Mouse (Mus musculus): ENCODE data around the gene Phlpp2.

Gene Phlpp2

DNA sequence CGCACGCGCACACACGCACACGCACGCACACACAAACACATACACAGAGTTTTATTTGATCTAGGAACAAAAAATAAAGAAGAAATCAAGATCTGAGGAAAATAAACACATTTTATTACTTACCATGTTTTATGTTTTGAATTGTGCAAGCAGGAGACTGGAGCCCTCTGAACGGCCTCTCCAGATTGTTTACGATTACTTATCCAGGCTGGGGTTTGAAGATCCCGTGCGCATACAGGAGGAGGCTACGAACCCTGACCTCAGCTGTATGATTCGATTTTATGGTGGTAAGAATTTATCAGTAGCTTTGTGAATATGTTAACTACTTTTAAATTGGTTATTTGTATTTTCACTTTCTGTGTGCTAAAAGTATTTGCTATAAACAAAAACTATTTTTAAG, 27.0 kb downstream of the Phlpp2 start:
- no peak for ATAC-seq (ENCODE audit: insufficient number of reproducible peaks, low FRiP score, low TSS enrichment)

DNA sequence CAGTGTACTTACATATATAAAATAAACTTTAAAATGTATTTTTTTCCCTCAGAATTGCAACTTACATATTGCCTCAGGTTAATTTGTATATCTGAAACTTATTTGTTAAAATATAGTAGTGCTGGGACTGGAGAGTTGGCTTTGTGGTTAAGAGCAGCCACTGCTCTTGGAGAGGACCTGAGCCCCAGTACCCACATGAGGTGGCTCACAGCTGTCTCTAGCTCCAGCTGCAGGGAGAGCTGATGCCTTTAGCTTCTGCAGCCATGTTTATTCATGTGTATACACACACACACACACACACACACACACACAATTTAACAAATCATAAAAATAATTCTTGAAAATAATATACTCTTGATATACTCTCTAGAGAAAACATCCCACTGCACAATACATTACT, 34.0 kb downstream of the Phlpp2 start:
- ATAC-seq (ENCODE audit: insufficient number of reproducible peaks, low FRiP score, low TSS enrichment), result no peak

DNA sequence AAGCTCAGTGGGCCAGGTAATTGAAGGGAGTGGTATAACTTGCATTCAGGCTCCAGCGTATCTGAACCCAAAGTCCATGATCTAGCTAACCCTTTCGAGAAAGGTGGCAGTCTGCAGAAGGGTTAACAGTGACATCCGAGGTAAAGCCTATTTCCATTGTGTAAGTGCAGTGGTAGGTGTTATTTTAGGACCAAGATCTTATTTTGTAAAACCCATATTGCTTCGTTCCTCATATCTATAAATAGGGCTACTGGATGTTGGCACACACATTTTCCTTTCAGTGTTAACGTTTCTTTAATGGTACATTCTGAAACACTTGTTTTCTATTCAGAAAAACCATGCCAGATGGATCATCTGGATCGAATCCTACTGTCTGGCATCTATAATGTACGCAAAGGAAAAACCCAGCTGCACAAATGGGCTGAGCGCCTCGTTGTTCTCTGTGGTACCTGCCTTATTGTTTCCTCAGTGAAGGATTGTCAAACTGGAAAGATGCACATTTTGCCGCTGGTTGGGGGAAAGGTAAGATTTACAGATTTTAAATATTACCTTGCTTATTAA, 35.6 kb downstream of the Phlpp2 start:
- ATAC-seq (ENCODE audit: insufficient number of reproducible peaks, low FRiP score, low TSS enrichment), result no peak

DNA sequence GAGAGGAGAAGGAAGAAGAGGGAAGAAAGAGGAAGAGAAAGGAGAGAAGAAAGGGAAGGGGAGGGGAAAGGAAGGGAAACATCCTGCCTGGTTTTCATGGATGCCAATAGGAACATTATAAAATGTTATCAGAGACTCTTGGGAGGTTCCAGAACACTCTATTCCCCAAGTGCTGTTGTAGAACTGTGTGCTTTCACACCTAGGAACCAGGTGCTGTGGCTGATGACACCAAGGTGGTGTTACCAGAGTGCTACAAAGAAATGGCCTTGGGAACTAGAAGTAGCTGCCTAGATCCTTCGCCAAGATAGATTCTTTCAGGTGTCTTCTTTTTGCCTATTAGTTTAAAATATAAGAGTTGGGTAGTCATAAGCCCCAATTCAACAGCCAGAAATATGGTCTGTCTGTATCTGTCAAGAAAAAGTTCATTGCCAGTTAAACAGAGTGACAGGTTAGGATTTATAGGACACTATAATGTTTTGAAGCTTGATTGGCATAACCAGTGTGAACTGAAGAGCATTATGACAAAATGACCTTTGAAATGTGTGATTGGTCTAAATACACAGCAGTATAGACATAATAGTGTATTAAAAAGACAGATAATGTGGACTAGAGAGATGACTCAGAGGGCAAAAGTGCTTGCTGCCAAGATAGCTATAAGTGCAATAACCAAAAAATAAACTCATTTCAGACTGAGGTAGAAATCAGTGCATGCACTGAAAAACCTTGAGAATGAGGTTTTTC, 36.8 kb downstream of the Phlpp2 start:
- ATAC-seq (ENCODE audit: insufficient number of reproducible peaks, low FRiP score, low TSS enrichment), result no peak

DNA sequence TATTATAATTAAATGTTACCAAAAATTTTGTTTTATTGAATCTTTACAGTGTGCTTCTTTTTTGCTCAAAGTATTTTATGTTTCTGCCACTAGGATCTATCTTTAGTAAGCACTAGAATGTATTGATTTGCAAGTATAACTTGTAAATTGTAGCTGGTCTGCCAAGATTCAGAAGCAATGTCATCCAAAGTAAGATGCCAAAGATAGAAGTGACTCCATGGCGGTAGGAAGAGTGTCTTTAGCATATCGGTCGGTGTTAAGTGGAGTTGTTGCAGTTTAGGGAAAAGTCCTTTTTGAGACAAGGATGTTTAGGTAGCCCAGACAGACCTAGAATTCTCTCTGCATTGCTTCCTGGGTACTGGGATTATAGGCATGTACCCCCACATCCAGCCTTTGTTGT, 38.6 kb downstream of the Phlpp2 start:
- ATAC-seq (ENCODE audit: insufficient number of reproducible peaks, low FRiP score, low TSS enrichment), result no peak

DNA sequence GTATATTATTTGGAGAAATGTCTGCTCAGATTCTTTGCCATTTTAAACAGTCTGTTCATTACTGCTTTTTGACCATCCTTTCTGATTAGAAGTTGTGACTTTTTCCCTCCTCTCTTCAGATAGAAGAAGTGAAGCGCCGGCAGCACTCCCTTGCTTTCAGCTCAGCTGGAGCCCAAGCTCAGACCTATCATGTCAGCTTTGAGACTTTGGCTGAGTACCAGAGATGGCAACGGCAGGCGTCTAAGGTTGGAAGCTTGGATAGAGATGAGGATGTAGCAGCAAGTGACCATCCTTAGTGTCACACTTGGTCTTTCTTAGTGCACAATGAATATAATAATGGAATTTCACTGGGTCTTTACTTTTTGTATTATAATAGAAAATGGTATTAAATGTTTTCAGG, 39.0 kb downstream of the Phlpp2 start:
- ATAC-seq (ENCODE audit: insufficient number of reproducible peaks, low FRiP score, low TSS enrichment), result no peak

DNA sequence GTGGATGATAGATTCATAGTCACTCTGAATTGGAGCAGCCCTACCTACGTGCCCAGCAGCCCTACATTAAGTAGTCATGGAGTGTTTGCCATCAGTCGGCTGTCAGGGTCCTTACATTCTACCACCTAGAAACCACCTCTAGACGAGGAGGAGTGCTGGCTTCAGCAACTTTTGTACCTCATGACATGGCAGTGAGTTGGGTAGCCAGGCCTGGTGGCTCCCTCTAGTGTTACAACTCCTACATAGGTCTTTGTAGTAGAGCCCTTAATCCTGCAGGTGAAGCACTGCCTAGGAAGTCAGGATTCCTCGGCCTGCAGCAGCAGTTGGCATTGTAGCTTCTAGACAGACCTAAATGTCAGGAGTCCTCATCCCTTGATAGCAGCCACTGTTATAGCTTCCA, 48.9 kb downstream of the Phlpp2 start:
- ATAC-seq (ENCODE audit: insufficient number of reproducible peaks, low FRiP score, low TSS enrichment), result no peak; the same call in 1 of the 2 replicates

DNA sequence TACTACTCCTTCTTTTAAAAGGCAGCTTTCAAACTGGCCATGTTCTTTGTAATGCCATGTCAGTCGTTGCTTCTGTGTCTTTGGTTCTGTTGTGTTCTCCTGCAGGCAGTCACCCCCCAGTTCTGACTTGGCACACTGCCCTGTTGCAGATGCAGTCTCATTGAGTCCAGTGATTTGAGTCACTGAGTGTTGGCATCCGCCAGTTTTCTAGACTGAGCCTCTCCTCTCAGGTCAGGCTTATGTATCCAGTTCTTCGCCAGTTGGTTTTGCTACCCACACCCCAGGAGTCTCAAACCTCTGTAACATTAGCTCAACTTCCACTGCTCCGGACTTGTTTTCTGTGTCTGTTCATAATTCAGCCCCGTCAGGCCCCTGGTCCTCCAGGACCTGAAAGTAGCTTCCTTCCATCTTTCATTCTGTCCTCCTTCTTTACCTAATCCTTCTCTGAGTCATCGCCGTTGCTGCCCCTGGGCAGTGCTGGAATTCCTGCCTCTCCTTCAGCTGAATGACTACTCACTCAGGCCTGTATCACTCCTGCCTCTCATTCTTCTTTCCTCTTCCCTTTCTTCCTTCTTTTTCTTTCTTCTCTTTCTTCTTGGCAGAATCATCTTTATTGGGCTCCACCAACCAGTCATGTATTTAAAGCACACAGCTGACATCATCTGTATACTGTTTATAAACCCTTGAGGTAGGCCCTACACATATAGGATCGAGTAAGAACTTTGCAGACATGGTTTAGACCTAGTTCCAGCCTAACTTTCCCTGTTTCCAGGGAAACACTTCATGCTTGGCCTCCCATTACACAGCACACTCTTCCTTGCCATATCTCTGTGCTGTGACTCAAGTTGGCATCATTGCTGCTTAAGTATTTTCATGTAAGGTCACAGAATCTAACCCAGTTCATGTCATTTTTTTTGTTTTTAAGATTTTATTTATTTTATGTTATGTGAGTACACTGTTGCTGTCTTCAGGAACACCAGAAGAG, 52.4 kb downstream of the Phlpp2 start:
- ATAC-seq (ENCODE audit: insufficient number of reproducible peaks, low FRiP score, low TSS enrichment), result no peak

DNA sequence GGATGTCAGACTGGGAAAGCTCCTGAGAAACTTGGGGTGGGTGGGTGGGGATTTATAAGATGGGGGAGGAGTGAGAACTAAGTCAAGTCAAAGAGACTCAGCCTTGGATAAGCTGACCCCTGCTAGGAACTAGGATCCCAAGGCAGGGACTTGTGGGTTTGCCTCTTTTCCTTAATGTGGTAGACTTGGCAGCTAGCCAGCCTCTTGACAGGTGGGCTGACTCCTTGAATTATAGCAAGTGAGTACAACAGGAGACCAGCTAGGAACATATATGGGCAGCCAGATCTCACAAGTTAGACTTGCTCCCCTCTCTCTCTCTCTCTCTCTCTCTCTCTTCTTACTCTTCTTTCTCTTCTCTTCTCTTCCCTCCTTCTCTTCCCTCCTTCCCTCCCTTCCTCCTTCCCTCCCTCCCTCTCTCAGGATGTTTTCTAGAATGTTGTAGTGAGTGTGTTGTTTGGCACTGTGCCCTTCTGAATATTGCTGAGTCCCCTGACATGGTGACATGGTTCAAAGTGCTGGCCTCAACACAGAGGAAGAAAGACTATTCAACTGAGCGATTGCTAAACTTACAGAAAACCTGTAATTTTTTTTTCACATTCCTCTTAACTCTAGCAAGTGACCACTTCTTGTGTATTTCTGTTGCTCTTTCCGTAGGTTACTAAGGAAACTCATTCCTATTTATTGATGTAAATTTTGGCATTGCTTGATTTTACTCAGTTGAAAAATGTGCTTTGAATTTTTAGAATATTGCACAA, 73.4 kb downstream of the Phlpp2 start:
- no peak for ATAC-seq (ENCODE audit: insufficient number of reproducible peaks, low FRiP score, low TSS enrichment)

DNA sequence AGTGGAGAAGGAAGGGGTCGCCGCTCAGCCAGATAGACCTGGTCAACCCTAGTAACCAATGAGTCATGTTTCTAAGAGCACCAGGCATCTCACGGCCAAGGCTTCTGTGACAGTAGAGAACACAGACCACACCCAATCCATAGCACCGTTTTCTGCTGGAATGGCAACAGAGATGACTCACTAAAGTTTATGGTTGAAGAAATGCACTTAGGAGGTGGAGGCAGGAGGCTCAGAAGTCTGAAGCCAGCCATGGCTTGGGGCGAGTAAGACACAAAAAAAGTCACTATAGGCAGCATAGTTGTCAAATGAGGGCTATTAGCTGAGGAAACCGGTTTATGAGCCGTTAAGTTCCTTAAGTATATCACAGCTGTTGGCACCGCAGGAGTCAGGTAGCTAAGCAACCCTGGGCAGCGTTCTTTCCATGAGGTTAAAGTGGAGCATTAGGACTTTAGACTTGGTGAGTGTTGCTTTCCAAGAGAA, 76.9 kb downstream of the Phlpp2 start:
- ATAC-seq (ENCODE audit: insufficient number of reproducible peaks, low FRiP score, low TSS enrichment), result no peak

DNA sequence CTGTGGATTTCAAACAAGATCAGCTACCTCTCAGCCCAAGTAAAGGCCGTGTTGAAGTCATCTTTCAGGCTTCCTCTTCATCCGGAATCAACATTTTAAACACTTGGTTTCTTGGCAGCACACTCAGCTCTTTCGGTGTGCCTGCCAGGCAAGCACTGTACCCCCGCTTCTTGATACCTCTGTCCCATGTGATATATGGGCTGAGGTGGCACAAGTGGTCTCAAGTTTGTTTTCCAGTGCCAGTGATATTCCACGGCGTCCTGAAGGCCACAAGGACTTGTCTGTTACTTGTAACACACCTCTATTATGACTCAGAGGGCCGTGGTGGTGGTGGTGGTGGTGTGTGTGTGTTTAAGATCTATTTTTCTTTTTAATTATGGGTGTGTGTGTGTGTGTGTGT, 77.4 kb downstream of the Phlpp2 start:
- no peak for ATAC-seq (ENCODE audit: insufficient number of reproducible peaks, low FRiP score, low TSS enrichment)

DNA sequence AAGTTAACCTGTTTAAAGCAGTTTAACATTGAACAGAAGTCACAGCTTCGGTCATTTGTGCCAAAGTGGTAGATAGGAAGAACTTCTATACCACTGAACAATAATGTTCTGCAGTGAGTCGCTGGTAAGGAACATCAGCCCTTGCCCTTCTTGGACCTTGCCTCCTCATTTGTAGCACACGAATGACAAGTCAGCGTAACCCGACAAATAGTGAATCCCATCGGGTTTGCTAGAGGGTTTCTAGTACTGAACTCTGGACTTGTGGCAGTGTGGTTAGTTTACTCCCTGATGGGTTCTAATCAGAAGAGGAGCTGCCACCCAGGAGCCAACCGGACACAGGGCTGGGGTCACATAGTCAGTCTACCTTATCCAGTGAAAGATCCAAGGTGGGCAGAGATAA, 77.9 kb downstream of the Phlpp2 start:
- no peak for ATAC-seq (ENCODE audit: insufficient number of reproducible peaks, low FRiP score, low TSS enrichment)

DNA sequence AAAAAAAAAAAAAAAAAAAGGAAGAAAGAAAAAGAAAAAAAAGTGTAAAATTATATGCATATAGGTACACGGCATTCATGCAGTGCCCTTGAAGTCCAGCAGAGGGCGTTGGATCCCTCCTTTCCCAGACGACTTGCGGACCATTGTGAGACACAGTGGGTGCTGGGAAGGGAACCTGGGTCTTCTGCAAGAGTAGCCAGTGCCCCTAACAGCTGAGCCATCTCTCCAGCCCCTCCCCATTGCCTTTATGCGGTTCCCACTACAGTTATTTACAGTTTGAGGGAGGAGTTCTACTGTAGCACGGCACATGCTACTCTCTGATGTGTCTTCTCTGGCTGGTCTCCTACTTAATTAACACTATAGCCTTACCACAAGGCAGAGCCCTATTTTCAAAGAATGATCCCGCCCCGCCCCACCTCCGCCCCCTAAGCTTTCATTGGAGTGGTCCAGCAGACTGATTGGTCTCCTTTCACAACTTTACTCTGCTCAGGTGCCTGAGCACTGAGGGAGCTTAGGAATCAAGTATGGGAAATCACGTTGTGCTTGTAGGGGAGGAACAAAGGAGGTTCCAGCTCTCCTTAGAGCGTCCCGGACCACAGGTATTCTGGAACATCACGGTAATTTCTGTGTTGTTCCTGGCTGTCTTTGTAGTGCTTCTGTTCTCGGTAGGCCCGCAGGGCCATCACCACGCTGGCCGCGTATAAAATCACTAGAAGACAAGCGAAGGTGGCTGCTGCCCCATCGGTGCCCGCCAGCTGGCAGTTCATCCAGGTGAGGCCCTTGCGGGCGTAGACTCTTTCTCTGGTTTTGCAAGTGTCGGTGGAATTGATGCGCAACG, 79.3 kb downstream of the Phlpp2 start:
- ATAC-seq (ENCODE audit: insufficient number of reproducible peaks, low FRiP score, low TSS enrichment), result peak; percentile 37; the same call in 1 of the 2 replicates

DNA sequence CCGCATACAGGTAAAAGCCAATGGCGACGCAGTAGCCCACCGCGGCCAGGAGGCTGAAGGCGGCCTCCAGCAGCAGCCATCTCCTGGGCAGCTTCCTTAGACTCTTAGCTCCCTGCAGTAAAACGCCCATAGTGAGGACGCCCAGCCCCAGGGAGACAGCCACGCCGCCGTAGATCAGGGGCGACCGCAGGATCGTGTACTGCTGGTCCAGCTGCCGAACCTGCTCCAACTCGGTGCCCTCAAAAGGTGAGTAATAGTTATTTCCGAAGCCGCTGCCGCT, 79.9 kb downstream of the Phlpp2 start:
- ATAC-seq (ENCODE audit: insufficient number of reproducible peaks, low FRiP score, low TSS enrichment), result peak; percentile 49; the same call in 1 of the 2 replicates

DNA sequence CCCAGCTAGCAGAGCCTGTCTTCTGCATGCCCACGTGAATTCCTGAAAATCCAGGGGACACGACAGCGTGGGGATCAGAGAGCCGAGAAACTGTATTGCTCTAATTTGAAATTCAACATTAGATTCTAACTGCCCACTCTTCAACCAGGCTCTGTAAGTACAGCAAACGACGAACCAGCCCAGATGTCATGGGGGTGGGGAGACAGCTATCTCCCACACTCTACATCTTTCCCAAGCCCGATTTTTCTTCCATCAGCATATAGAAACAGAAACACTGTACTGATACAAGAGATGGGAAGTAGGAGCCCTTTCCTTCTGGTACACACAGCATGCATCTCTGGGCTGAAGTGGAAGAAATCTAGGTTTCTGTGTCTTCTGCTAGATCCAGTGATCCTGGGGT, 83.8 kb downstream of the Phlpp2 start:
- ATAC-seq (ENCODE audit: insufficient number of reproducible peaks, low FRiP score, low TSS enrichment), result no peak

DNA sequence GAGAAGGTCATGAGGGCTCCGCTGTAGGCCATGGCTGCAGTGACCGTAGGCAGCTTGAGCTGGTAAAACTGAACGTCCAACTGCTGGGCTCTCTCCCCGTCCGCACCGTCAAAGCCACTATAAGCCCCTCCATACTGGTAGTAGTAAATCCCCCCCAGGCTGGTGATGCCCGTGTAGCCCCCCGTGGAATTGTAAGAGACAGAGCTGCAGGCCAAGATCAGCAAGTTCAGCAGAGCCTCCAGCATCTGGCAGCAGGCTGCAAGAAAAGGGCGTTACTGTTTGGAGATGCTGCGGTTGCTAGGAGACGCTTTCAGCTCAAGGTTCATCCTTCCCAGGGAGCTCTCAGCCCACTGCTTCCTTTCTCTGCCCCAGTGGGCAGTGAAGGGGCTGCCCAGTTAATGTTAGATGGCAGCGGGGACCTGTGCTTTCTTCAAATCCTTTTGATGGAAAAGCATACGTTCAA, 86.2 kb downstream of the Phlpp2 start:
- no peak for ATAC-seq (ENCODE audit: insufficient number of reproducible peaks, low FRiP score, low TSS enrichment)

DNA sequence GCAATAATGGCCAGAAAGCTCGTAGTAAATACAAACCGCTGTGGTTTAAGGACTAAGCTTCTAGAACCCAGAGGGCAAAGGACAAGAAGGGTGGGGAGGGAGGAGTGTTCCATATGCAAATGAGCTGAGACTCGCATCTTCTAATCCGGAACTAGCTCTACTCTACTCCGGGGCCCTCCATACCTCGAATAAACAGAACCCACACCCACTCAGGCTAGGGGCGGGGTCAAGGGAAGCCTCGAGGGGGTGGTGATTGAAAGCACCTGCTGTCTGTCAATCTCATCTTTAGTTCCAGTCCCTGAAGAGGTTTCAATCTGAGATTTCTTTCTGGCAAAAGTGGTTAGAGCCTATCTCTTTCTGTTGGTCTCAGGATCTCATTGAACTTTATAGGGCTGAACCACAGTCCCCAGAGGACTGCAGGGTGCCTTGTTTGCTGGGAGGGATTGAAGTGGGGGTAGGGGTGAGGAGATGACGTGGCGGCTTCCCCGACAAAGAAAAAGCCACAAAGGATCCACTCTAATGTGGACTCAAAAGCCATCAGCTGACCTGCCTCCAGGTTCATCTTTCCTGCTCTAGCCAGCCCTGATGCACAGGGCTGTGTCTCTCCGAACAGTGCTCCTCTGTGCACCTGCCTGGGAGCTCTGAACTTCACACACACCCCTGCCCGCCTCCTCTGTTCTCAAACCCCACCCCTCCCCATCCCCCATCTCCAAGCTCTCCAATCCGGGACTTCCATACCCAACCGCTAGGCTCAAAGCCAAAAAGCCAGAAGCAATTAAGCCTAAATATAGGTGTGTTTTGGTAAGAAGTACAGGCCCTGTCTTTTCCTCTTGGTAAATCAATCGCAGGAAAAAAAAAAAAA, 89.1 kb downstream of the Phlpp2 start:
- no peak for ATAC-seq (ENCODE audit: insufficient number of reproducible peaks, low FRiP score, low TSS enrichment)

DNA sequence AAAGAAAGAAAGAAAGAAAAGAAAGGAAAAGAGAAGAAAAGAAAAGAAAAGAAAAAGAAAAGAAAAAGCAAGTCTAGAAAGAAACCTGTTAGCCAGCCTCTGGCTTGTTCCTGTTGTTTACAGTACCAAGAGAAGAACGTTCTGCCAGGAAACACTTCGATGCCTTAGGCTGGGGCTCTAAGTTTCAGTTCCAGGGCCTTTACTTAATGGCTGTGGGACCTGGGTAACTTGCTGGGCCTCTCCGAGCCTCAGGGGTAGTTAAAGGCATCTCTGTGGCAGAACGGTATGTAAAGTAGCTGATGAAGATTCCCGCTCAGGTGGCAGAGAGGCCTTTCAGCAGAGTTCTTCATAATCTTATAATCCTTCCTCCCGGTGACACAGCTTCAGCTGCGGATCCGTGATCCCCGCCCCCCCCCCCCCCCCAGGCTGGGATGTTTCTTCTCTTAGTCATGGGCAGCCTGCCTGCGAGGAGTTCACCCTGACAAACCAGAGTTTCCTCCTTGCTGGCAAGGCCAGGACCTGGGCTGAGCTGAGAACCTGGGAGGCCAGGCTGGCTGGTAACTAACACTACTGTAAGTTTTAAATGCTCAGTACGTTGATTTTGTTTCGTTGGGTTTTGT, 89.8 kb downstream of the Phlpp2 start:
- no peak for ATAC-seq (ENCODE audit: insufficient number of reproducible peaks, low FRiP score, low TSS enrichment)

Data from cerebellum, adult (tissue).